Mouse (Mus musculus) stomach, postnatal 0 days (tissue): ENCODE measurements around the gene Lrrtm3.

Source experiments
- CTCF ChIP-seq: IDR thresholded peaks from 2 replicates; pipeline ENCODE4 v1.5.1; 2016; ENCODE audit warnings: antibody characterized with exemption, low read depth, mild to moderate bottlenecking, moderate library complexity
- EP300 ChIP-seq: optimal IDR thresholded peaks from 2 replicates; pipeline ENCODE3; 2016; ENCODE audit warnings: antibody characterized with exemption

DNA sequence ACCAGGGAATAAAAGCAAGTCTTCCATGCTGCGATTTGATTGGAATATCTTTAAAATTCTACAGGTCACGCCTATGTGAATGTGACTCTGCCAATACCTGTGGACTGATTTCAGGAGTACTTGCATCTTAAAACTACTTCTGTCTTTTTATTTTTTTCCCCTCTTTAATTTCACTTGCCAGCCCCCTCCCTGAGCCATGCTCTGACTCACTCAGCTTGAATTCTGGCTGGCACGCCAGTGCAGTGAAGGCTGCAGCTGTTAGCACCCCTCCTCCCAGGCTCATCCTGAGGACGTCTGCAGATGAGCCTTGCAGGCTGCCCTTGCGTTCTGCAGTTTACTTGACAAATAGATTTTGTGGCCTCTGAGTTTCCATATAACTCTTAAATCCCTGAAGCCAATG lies 14.1 kb downstream of the Lrrtm3 start:
- no peak for TF ChIP-seq CTCF
- no peak for TF ChIP-seq EP300
